Mouse (Mus musculus) mouse trophoblast stem cell (cell line): Measurements from ENCODE around the gene Gm10912.
"Not testable (repeated sequence)": the region's sequence is repeated elsewhere in the genome, so short reads cannot be mapped to it uniquely, and the experiment has no call there.

Source experiments
- in situ Hi-C, 2 experiments: fragments of 300-500 bp; cut with MseI, MboI; formaldehyde crosslinking; loops; 2 replicates in 1 of 2; 3 replicates in 1 of 2; pipeline ENCODE4 v1.15.1; 2025

Gm10912 gene

GRCm38 (mm10) chr2:104065526-104065925 lies at the start of gene Gm10912:
Gene Gm10912, plus strand, starts transcription at chr2:104065826.
- in situ Hi-C loops: not testable (repeated sequence)

- in situ Hi-C loops: no loop called here
Observed at GRCm38 (mm10) chr2:104023096-104023495, 42.5 kb upstream of the Gm10912 start.

- in situ Hi-C loops: no loop called here
Observed at GRCm38 (mm10) chr2:104024656-104025055, 41.0 kb upstream of the Gm10912 start.

DNA sequence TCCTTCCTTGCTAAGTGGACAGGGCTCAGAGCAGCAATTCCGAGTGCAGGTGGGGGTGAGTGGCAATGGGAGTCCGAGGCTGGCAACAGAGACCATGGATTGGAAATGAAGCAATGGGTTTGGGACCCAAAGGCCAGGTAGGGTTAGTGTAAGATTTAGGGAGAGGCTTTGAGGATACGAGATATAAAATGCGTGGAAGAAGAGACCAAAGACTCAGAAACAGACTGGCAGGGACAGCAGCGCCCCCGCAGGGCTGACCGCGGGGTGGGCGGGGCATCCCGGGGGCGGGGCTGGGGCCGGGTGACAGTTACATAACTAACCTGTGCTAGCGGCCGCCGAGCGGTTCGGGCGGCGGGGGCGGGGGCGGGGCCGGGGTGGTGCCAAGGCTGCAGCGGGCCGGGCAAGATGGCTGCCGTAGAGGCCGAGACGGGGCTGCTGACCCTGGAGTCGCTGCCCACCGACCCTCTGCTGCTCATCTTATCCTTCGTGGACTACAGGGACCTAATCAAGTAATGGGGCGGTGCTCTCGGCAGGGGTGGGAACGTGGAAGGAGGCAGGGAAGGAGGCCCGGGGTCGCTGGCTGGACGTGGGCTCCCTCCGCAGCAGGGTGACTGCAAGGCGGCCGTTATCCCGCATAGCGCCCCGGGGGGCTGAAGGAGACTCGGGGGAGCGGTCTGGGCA lies 38.0 kb upstream of the Gm10912 start, which contains the start of gene Fbxo3:
Gene Fbxo3 (plus strand): TSS at position 264 of the 681 bp plus-strand sequence.
- in situ Hi-C loops: no loop called here

DNA sequence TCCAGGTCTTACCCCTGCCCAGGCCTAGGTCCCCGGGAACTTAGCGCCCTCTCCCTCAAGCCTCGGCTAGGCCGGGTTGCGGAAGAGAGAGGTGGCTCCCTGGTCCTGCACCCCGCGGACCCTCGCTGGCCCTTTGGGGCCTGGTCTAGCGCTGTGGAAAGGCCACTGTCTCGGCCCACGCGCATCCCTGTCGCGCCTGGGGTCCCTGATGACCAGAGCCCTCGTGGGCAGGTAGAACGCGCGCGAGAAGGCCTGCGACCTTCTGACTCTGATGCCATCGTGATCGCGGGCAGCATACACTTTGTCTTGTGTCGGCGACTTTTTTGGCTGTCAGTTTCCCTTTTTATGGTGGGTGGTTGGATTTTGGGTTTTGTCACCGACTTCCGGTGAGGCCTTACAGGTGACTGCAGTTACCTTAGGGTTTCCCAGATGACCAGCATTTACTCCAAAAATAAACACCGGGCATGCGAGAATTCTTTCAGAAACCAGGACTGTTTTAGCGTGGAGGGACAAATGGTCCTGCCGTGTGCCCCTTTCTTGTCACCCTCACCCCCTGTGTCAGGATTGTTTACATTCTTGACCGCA lies 37.4 kb upstream of the Gm10912 start, which contains the start of gene 4931422A03Rik:
Gene 4931422A03Rik (minus strand): TSS at position 223 of the 585 bp plus-strand sequence.
- in situ Hi-C loops: no loop called here

GRCm38 (mm10) chr2:104029074-104029473 lies 36.6 kb upstream of the Gm10912 start:
- in situ Hi-C loops: no loop called here

- in situ Hi-C loops: loop anchor here (10.0 kb wide), 2 partner anchors 384 to 394 kb away; partner anchors contain the start of gene D430041D05Rik (in 1 of the 2)
Observed at GRCm38 (mm10) chr2:104030381-104030780, 35.2 kb upstream of the Gm10912 start.

GRCm38 (mm10) chr2:104032056-104032455 lies 33.6 kb upstream of the Gm10912 start:
- in situ Hi-C loops: loop anchor here (10.0 kb wide), 2 partner anchors 383 to 393 kb away; partner anchors contain the start of gene D430041D05Rik (in 1 of the 2)

GRCm38 (mm10) chr2:104034832-104035472 lies 30.7 kb upstream of the Gm10912 start:
- in situ Hi-C loops: loop anchor here (10.0 kb wide), 2 partner anchors 380 to 390 kb away; partner anchors contain the start of gene D430041D05Rik (in 1 of the 2)

GRCm38 (mm10) chr2:104035595-104035994 lies 30.0 kb upstream of the Gm10912 start:
- in situ Hi-C loops: loop anchor here (10.0 kb wide), 2 partner anchors 379 to 389 kb away; partner anchors contain the start of gene D430041D05Rik (in 1 of the 2)

DNA sequence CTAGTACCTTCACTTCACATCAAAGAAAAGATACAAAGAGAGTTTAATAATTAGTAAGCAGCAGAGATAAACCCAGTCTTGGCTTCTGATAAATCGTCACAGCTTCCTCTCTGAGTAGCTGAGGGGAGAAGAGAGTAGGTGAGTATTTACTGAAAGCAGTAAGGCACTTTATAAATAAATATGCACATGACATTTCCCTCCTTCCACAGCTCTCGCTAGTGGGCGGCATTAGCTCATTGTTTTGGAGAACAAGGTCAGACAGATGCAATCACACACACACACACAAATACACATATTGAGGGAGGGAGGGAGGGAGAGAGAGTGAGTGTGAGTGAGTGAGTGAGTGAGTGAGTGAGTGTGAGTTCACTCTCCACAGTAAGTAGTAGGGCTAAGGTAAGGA lies 29.3 kb upstream of the Gm10912 start:
- in situ Hi-C loops: loop anchor here (10.0 kb wide), 2 partner anchors 378 to 388 kb away; partner anchors contain the start of gene D430041D05Rik (in 1 of the 2)

GRCm38 (mm10) chr2:104038236-104038635 lies 27.4 kb upstream of the Gm10912 start:
- in situ Hi-C loops: loop anchor here (10.0 kb wide), 2 partner anchors 377 to 387 kb away; partner anchors contain the start of gene D430041D05Rik (in 1 of the 2)

- in situ Hi-C loops: loop anchor here (5.0 kb wide), 2 partner anchors 81 to 86 kb away; partner anchors contain the start of gene A930018P22Rik (in 1 of the 2)
Observed at GRCm38 (mm10) chr2:104041632-104042031, 24.0 kb upstream of the Gm10912 start.

DNA sequence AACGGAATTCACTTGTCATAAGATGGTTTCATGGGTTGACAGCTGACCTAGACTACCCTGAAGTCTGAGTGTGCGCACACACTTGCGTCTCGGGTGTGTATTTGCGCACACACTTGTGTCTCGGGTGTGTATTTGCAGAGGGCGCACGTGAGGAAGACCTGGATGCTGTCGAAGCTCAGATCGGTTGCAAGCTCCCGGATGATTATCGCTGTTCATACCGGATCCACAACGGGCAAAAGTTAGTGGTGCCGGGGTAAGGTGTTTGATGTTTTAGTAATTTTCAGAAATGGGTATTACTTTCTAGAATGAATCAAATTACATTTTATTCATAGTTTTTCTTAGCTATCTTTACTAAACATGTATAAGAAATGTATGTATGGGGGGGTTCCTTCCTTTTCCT lies 22.9 kb upstream of the Gm10912 start:
- in situ Hi-C loops: loop anchor here (5.0 kb wide), 2 partner anchors 80 to 85 kb away; partner anchors contain the start of gene A930018P22Rik (in 1 of the 2)

GRCm38 (mm10) chr2:104043624-104044478 lies 21.8 kb upstream of the Gm10912 start:
- in situ Hi-C loops: loop anchor here (5.0 kb wide), 2 partner anchors 78 to 83 kb away; partner anchors contain the start of gene A930018P22Rik (in 1 of the 2)

DNA sequence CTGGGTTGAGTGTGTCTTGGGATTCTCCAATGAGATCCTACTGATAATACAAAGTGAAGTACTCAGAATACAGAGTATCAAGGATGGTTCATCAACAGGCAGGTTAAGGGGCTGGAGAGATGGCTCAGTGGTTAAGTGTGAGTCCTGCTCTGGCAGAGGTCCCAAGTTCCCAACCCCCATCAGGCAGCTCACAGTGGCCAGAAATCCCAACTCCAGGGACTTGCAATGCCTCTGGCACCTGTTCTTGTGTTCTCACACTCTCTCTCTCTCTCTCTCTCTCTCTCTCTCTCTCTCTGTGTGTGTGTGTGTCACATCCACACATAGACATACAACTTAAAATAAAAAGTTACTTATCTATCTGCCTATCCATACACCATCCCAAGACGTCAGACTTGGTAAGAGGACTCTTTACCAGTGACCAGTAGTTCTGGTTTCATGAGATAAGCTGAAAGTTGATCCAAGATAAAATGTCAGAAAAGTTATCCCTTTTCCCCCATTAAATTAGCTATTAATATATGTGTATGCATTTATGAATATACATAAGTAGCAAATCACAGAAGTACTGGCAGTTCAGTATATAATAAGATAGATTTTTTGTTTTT lies 21.0 kb upstream of the Gm10912 start:
- in situ Hi-C loops: loop anchor here (5.0 kb wide), 2 partner anchors 78 to 83 kb away; partner anchors contain the start of gene A930018P22Rik (in 1 of the 2)

- in situ Hi-C loops: no loop called here
Observed at GRCm38 (mm10) chr2:104058381-104058780, 7.2 kb upstream of the Gm10912 start.

DNA sequence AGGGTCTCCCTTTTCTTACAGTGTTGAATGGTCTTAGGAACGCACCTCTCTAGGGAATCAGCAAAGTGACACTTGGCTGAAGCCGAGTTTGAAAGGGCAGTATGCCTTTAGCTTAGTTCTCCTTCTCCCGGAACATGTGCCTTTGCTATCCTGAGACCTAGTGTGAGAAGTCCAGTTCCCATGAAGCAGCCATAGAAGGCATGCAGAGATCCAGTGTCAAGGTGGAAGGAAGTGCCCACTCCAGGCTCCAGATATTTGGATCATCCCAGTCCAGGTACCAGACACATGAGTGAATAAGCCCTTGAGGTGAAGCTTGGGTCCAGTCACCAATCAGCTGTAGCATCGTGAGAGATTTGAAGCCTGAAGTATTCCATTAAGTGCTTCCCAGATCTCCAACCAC lies 6.7 kb upstream of the Gm10912 start:
- in situ Hi-C loops: no loop called here

- in situ Hi-C loops: no loop called here
Observed at GRCm38 (mm10) chr2:104059786-104060185, 5.8 kb upstream of the Gm10912 start.

DNA sequence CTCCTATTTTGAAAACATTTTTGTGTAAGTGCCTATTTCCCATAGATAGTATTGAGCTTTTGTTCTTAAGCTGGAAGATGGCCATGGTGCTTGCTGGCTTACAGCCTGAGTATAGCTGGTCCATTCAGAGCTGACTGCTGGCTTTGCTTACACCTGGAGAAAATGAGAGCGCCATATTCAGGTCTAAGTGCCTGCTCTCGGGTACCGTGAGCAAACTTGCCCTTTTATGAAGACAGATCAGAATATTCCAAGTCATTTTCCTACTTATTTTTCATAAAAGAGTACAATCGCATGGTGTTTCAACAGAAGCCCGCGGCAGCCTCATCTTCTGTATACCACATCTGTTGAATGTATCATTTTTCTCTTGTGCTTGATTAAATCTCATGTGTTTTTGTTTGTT lies 4.6 kb upstream of the Gm10912 start:
- in situ Hi-C loops: no loop called here
